Mouse (Mus musculus): ENCODE data around the gene Snn. TPM values are rescaled to one million over a fixed set of nuclear protein-coding genes. Genes with fewer than 3 reads are reported as not detected.

Snn gene
- polyA plus RNA-seq, 1 experiment from 2014 or later: 104 TPM

- 90% methylated on average over 5 of the region's 5 CpGs for whole genome bisulfite sequencing
- Histone ChIP-seq H3K27me3 (no peaks in the 10 kb centered on the region), H3K4me2 (no peak overlapping the region), H3K9ac (no peak overlapping the region), H3K36me3 (replicated peaks) (peaks cover 51% of the 10 kb centered on the region), H3K4me3 (replicated peaks) (no peak overlapping the region), H3K27ac (no peak overlapping the region), H3K4me1 (peaks cover 54% of the 10 kb centered on the region), H3K9me3 (no peaks in the 10 kb centered on the region)
- no peak for ATAC-seq (ENCODE audit: low FRiP score)
Measured at GRCm38 (mm10) chr16:11071176-11071575, 10.4 kb downstream of the Snn start.

- no peak overlapping the region for H3K4me3 ChIP-seq (replicated peaks)
- no peak overlapping the region for H3K9ac ChIP-seq
- no peaks in the 10 kb centered on the region for H3K27me3 ChIP-seq
- H3K36me3 ChIP-seq (replicated peaks): peaks cover 57% of the 10 kb centered on the region
- no peak overlapping the region for H3K4me2 ChIP-seq
- no peak for ATAC-seq (ENCODE audit: low FRiP score)
- H3K27ac ChIP-seq: 0 out of 2 replicates have a peak overlapping the region, but pooled peaks have one; percentile 13
- H3K9me3 ChIP-seq: no peaks in the 10 kb centered on the region
- 89% methylated on average over 4 of the region's 4 CpGs for WGBS
- H3K4me1 ChIP-seq: peaks cover 54% of the 10 kb centered on the region
Measured at GRCm38 (mm10) chr16:11071887-11072286, 11.1 kb downstream of the Snn start.

- H3K9me3 ChIP-seq: no peaks in the 10 kb centered on the region
- H3K36me3 ChIP-seq (replicated peaks): peaks cover 57% of the 10 kb centered on the region
- no peaks in the 10 kb centered on the region for H3K27me3 ChIP-seq
- H3K27ac ChIP-seq: peak overlapping the region; percentile 13; the same call in 1 of the 2 replicates
- 87% methylated on average over 8 of the region's 8 CpGs for WGBS
- ATAC-seq (ENCODE audit: low FRiP score): no peak
- no peak overlapping the region for H3K4me2 ChIP-seq
- peaks cover 48% of the 10 kb centered on the region for H3K4me1 ChIP-seq
- no peak overlapping the region for H3K4me3 ChIP-seq (replicated peaks)
- H3K9ac ChIP-seq: no peak overlapping the region
Measured at GRCm38 (mm10) chr16:11072454-11072853, 11.7 kb downstream of the Snn start.

- Histone ChIP-seq H3K4me1 (peaks cover 42% of the 10 kb centered on the region), H3K4me3 (replicated peaks) (no peak overlapping the region), H3K36me3 (replicated peaks) (peaks cover 58% of the 10 kb centered on the region), H3K27me3 (no peaks in the 10 kb centered on the region), H3K4me2 (no peak overlapping the region), H3K27ac (no peak overlapping the region), H3K9ac (no peak overlapping the region), H3K9me3 (no peaks in the 10 kb centered on the region)
- no peak for ATAC-seq (ENCODE audit: low FRiP score)
- WGBS: 82% methylated on average over 6 of the region's 6 CpGs
Measured at GRCm38 (mm10) chr16:11073060-11073459, 12.3 kb downstream of the Snn start.

- H3K4me1 ChIP-seq: peaks cover 8% of the 10 kb centered on the region
- no peak overlapping the region for H3K4me3 ChIP-seq (replicated peaks)
- H3K27me3 ChIP-seq: no peaks in the 10 kb centered on the region
- H3K4me2 ChIP-seq: no peak overlapping the region
- peak overlapping the region; percentile 14; the same call in 1 of the 2 replicates for H3K27ac ChIP-seq
- 92% methylated on average over 9 of the region's 9 CpGs for WGBS
- H3K9ac ChIP-seq: no peak overlapping the region
- no peak for ATAC-seq (ENCODE audit: low FRiP score)
- no peaks in the 10 kb centered on the region for H3K9me3 ChIP-seq
- peaks cover 74% of the 10 kb centered on the region for H3K36me3 ChIP-seq (replicated peaks)
Measured at GRCm38 (mm10) chr16:11077601-11078201, 17.0 kb downstream of the Snn start.

- peaks cover 2% of the 10 kb centered on the region; the same call in 1 of the 2 replicates for H3K4me1 ChIP-seq
- H3K9ac ChIP-seq: no peak overlapping the region
- no peak overlapping the region for H3K4me2 ChIP-seq
- H3K27ac ChIP-seq: peak overlapping the region; percentile 14; the same call in 1 of the 2 replicates
- no peak overlapping the region for H3K4me3 ChIP-seq (replicated peaks)
- ATAC-seq (ENCODE audit: low FRiP score): no peak
- 76% methylated on average over 3 of the region's 3 CpGs for WGBS
- H3K9me3 ChIP-seq: no peaks in the 10 kb centered on the region
- peaks cover 74% of the 10 kb centered on the region for H3K36me3 ChIP-seq (replicated peaks)
- H3K27me3 ChIP-seq: no peaks in the 10 kb centered on the region
Measured at GRCm38 (mm10) chr16:11078216-11078869, 17.6 kb downstream of the Snn start.

- ATAC-seq (ENCODE audit: low FRiP score): no peak
- Histone ChIP-seq H3K27me3 (no peaks in the 10 kb centered on the region), H3K9me3 (no peaks in the 10 kb centered on the region), H3K4me2 (no peak overlapping the region), H3K36me3 (replicated peaks) (peaks cover 56% of the 10 kb centered on the region), H3K9ac (no peak overlapping the region), H3K27ac (no peak overlapping the region), H3K4me1 (peaks cover 12% of the 10 kb centered on the region; the same call in 1 of the 2 replicates), H3K4me3 (replicated peaks) (no peak overlapping the region)
- WGBS: 91% methylated on average over 8 of the region's 8 CpGs
Measured at GRCm38 (mm10) chr16:11084181-11084580, 23.4 kb downstream of the Snn start.

- Histone ChIP-seq H3K27me3 (no peaks in the 10 kb centered on the region), H3K27ac (no peak overlapping the region), H3K4me2 (no peak overlapping the region), H3K9me3 (no peaks in the 10 kb centered on the region), H3K4me1 (peaks cover 12% of the 10 kb centered on the region; the same call in 1 of the 2 replicates), H3K9ac (no peak overlapping the region), H3K36me3 (replicated peaks) (peaks cover 57% of the 10 kb centered on the region), H3K4me3 (replicated peaks) (no peak overlapping the region)
- 93% methylated on average over 3 of the region's 3 CpGs for WGBS
- ATAC-seq (ENCODE audit: low FRiP score): no peak
Measured at GRCm38 (mm10) chr16:11086299-11086698, 25.6 kb downstream of the Snn start.

GRCm38 (mm10) chr16:11086856-11087588, 26.3 kb downstream of the Snn start:
- H3K36me3 ChIP-seq (replicated peaks): peaks cover 59% of the 10 kb centered on the region
- no peak overlapping the region for H3K9ac ChIP-seq
- no peaks in the 10 kb centered on the region for H3K9me3 ChIP-seq
- H3K4me3 ChIP-seq (replicated peaks): no peak overlapping the region
- 29% methylated on average over 5 of the region's 5 CpGs for WGBS
- no peaks in the 10 kb centered on the region for H3K27me3 ChIP-seq
- peak; percentile 66; the same call in 1 of the 2 replicates for ATAC-seq (ENCODE audit: low FRiP score)
- peak overlapping the region; percentile 61 for H3K27ac ChIP-seq
- no peak overlapping the region for H3K4me2 ChIP-seq
- H3K4me1 ChIP-seq: peaks cover 12% of the 10 kb centered on the region; the same call in 1 of the 2 replicates

GRCm38 (mm10) chr16:11090836-11091570, 30.3 kb downstream of the Snn start:
- Histone ChIP-seq H3K9me3 (no peaks in the 10 kb centered on the region), H3K4me3 (replicated peaks) (no peak overlapping the region), H3K4me2 (no peak overlapping the region), H3K4me1 (peaks cover 12% of the 10 kb centered on the region; the same call in 1 of the 2 replicates), H3K27me3 (no peaks in the 10 kb centered on the region), H3K27ac (no peak overlapping the region), H3K9ac (no peak overlapping the region), H3K36me3 (replicated peaks) (peaks cover 42% of the 10 kb centered on the region)
- 83% methylated on average over 10 of the region's 10 CpGs for WGBS
- ATAC-seq (ENCODE audit: low FRiP score): no peak

- H3K9ac ChIP-seq: no peak overlapping the region
- no peak overlapping the region for H3K4me3 ChIP-seq (replicated peaks)
- H3K9me3 ChIP-seq: no peaks in the 10 kb centered on the region
- H3K4me2 ChIP-seq: no peak overlapping the region
- 85% methylated on average over 4 of the region's 4 CpGs for WGBS
- H3K27me3 ChIP-seq: no peaks in the 10 kb centered on the region
- no peak overlapping the region for H3K27ac ChIP-seq
- H3K4me1 ChIP-seq: peaks cover 8% of the 10 kb centered on the region; the same call in 1 of the 2 replicates
- H3K36me3 ChIP-seq (replicated peaks): peaks cover 42% of the 10 kb centered on the region
- ATAC-seq (ENCODE audit: low FRiP score): no peak
Measured at GRCm38 (mm10) chr16:11092061-11092460, 31.3 kb downstream of the Snn start.

- Histone ChIP-seq H3K4me3 (replicated peaks) (no peak overlapping the region), H3K9ac (no peak overlapping the region), H3K4me2 (no peak overlapping the region), H3K27me3 (no peaks in the 10 kb centered on the region), H3K27ac (no peak overlapping the region), H3K36me3 (replicated peaks) (peaks cover 42% of the 10 kb centered on the region), H3K4me1 (peaks cover 7% of the 10 kb centered on the region; the same call in 1 of the 2 replicates), H3K9me3 (no peaks in the 10 kb centered on the region)
- 83% methylated on average over 3 of the region's 3 CpGs for WGBS
- ATAC-seq (ENCODE audit: low FRiP score): no peak
Measured at GRCm38 (mm10) chr16:11092523-11092922, 31.8 kb downstream of the Snn start.

Data from forebrain, embryonic 12.5 days (tissue).